Mouse (Mus musculus): ENCODE data around the gene Ptpn3. TPM values are rescaled to one million over a fixed set of nuclear protein-coding genes. Genes with fewer than 3 reads are reported as not detected.

Ptpn3 gene
- polyA plus RNA-seq, 1 experiment from 2014 or later, result 8.1 TPM

GRCm38 (mm10) chr4:57234348-57234747 lies 67.3 kb downstream of the Ptpn3 start:
- H3K4me1 ChIP-seq (ENCODE audit: control insufficient read depth, insufficient read depth, low read length), result no peaks in the 10 kb centered on the region
- no peaks in the 10 kb centered on the region for H3K27me3 ChIP-seq (ENCODE audit: control insufficient read depth, insufficient read depth, low read length)
- no peak overlapping the region for H3K4me2 ChIP-seq (replicated peaks; ENCODE audit: low read depth, low read length)
- no peak for ATAC-seq (ENCODE audit: insufficient number of reproducible peaks, insufficient read depth, low FRiP score, low read depth)
- no peak overlapping the region for H3K27ac ChIP-seq (ENCODE audit: low read length)
- 78% methylated on average over 7 of the region's 7 CpGs for WGBS
- no peaks in the 10 kb centered on the region for H3K36me3 ChIP-seq (ENCODE audit: control insufficient read depth, insufficient read depth, low read length)
- no peak overlapping the region for H3K9ac ChIP-seq (replicated peaks; ENCODE audit: low read depth, low read length)
- no peaks in the 10 kb centered on the region for H3K9me3 ChIP-seq (ENCODE audit: control insufficient read depth, low read depth, low read length)
- no peak overlapping the region for H3K4me3 ChIP-seq (ENCODE audit: low read depth, low read length)

GRCm38 (mm10) chr4:57232439-57232838 lies 69.2 kb downstream of the Ptpn3 start:
- Histone ChIP-seq H3K4me2 (replicated peaks; ENCODE audit: low read depth, low read length) (no peak overlapping the region), H3K9me3 (ENCODE audit: control insufficient read depth, low read depth, low read length) (no peaks in the 10 kb centered on the region), H3K36me3 (ENCODE audit: control insufficient read depth, insufficient read depth, low read length) (no peaks in the 10 kb centered on the region), H3K27ac (ENCODE audit: low read length) (no peak overlapping the region), H3K4me3 (ENCODE audit: low read depth, low read length) (no peak overlapping the region), H3K9ac (replicated peaks; ENCODE audit: low read depth, low read length) (no peak overlapping the region), H3K4me1 (ENCODE audit: control insufficient read depth, insufficient read depth, low read length) (no peaks in the 10 kb centered on the region), H3K27me3 (ENCODE audit: control insufficient read depth, insufficient read depth, low read length) (no peaks in the 10 kb centered on the region)
- WGBS, result 90% methylated on average over 8 of the region's 8 CpGs
- no peak for ATAC-seq (ENCODE audit: insufficient number of reproducible peaks, insufficient read depth, low FRiP score, low read depth)

- no peak overlapping the region for H3K9ac ChIP-seq (replicated peaks; ENCODE audit: low read depth, low read length)
- no peak overlapping the region; the same call in 1 of the 2 replicates for H3K27ac ChIP-seq (ENCODE audit: low read length)
- no peaks in the 10 kb centered on the region for H3K4me1 ChIP-seq (ENCODE audit: control insufficient read depth, insufficient read depth, low read length)
- no peak overlapping the region for H3K4me3 ChIP-seq (ENCODE audit: low read depth, low read length)
- no peak for ATAC-seq (ENCODE audit: insufficient number of reproducible peaks, insufficient read depth, low FRiP score, low read depth)
- H3K36me3 ChIP-seq (ENCODE audit: control insufficient read depth, insufficient read depth, low read length), result no peaks in the 10 kb centered on the region
- no peak overlapping the region for H3K4me2 ChIP-seq (replicated peaks; ENCODE audit: low read depth, low read length)
- WGBS, result 72% methylated on average over 9 of the region's 9 CpGs
- no peaks in the 10 kb centered on the region for H3K9me3 ChIP-seq (ENCODE audit: control insufficient read depth, low read depth, low read length)
- no peaks in the 10 kb centered on the region for H3K27me3 ChIP-seq (ENCODE audit: control insufficient read depth, insufficient read depth, low read length)
Observed at GRCm38 (mm10) chr4:57231323-57231722, 70.3 kb downstream of the Ptpn3 start.

- Histone ChIP-seq H3K9ac (replicated peaks; ENCODE audit: low read depth, low read length) (no peak overlapping the region), H3K4me3 (ENCODE audit: low read depth, low read length) (no peak overlapping the region), H3K27ac (ENCODE audit: low read length) (peak overlapping the region; percentile 8; the same call in 1 of the 2 replicates), H3K4me2 (replicated peaks; ENCODE audit: low read depth, low read length) (no peak overlapping the region), H3K9me3 (ENCODE audit: control insufficient read depth, low read depth, low read length) (no peaks in the 10 kb centered on the region), H3K4me1 (ENCODE audit: control insufficient read depth, insufficient read depth, low read length) (no peaks in the 10 kb centered on the region), H3K27me3 (ENCODE audit: control insufficient read depth, insufficient read depth, low read length) (no peaks in the 10 kb centered on the region), H3K36me3 (ENCODE audit: control insufficient read depth, insufficient read depth, low read length) (no peaks in the 10 kb centered on the region)
- WGBS, result 76% methylated on average over 7 of the region's 7 CpGs
- ATAC-seq (ENCODE audit: insufficient number of reproducible peaks, insufficient read depth, low FRiP score, low read depth), result 0 out of 2 replicates have a peak, but pooled peaks have one; percentile 42
Observed at GRCm38 (mm10) chr4:57230341-57230740, 71.3 kb downstream of the Ptpn3 start.

GRCm38 (mm10) chr4:57228601-57229520 lies 72.8 kb downstream of the Ptpn3 start:
- H3K27ac ChIP-seq (ENCODE audit: low read length), result no peak overlapping the region
- no peak overlapping the region for H3K9ac ChIP-seq (replicated peaks; ENCODE audit: low read depth, low read length)
- no peak overlapping the region for H3K4me2 ChIP-seq (replicated peaks; ENCODE audit: low read depth, low read length)
- no peaks in the 10 kb centered on the region for H3K36me3 ChIP-seq (ENCODE audit: control insufficient read depth, insufficient read depth, low read length)
- no peaks in the 10 kb centered on the region for H3K4me1 ChIP-seq (ENCODE audit: control insufficient read depth, insufficient read depth, low read length)
- H3K4me3 ChIP-seq (ENCODE audit: low read depth, low read length), result no peak overlapping the region
- WGBS, result 73% methylated on average over 18 of the region's 18 CpGs
- no peak for ATAC-seq (ENCODE audit: insufficient number of reproducible peaks, insufficient read depth, low FRiP score, low read depth)
- H3K9me3 ChIP-seq (ENCODE audit: control insufficient read depth, low read depth, low read length), result no peaks in the 10 kb centered on the region
- no peaks in the 10 kb centered on the region for H3K27me3 ChIP-seq (ENCODE audit: control insufficient read depth, insufficient read depth, low read length)

GRCm38 (mm10) chr4:57224776-57225175 lies 76.9 kb downstream of the Ptpn3 start:
- ATAC-seq (ENCODE audit: insufficient number of reproducible peaks, insufficient read depth, low FRiP score, low read depth), result no peak

GRCm38 (mm10) chr4:57217746-57218145 lies 83.9 kb downstream of the Ptpn3 start:
- no peak overlapping the region for H3K4me2 ChIP-seq (replicated peaks; ENCODE audit: low read depth, low read length)
- ATAC-seq (ENCODE audit: insufficient number of reproducible peaks, insufficient read depth, low FRiP score, low read depth), result no peak
- H3K9ac ChIP-seq (replicated peaks; ENCODE audit: low read depth, low read length), result no peak overlapping the region
- no peaks in the 10 kb centered on the region for H3K9me3 ChIP-seq (ENCODE audit: control insufficient read depth, low read depth, low read length)
- no peaks in the 10 kb centered on the region; the same call in 1 of the 2 replicates for H3K36me3 ChIP-seq (ENCODE audit: control insufficient read depth, insufficient read depth, low read length)
- 88% methylated on average over 9 of the region's 9 CpGs for WGBS
- H3K27ac ChIP-seq (ENCODE audit: low read length), result no peak overlapping the region
- H3K27me3 ChIP-seq (ENCODE audit: control insufficient read depth, insufficient read depth, low read length), result no peaks in the 10 kb centered on the region
- H3K4me1 ChIP-seq (ENCODE audit: control insufficient read depth, insufficient read depth, low read length), result no peaks in the 10 kb centered on the region
- no peak overlapping the region for H3K4me3 ChIP-seq (ENCODE audit: low read depth, low read length)

More at GRCm38 (mm10) chr4:57224776-57225175, 76.9 kb downstream of the Ptpn3 start:
- Histone ChIP-seq H3K9ac (replicated peaks; ENCODE audit: low read depth, low read length) (no peak overlapping the region), H3K27me3 (ENCODE audit: control insufficient read depth, insufficient read depth, low read length) (no peaks in the 10 kb centered on the region), H3K4me2 (replicated peaks; ENCODE audit: low read depth, low read length) (no peak overlapping the region), H3K36me3 (ENCODE audit: control insufficient read depth, insufficient read depth, low read length) (no peaks in the 10 kb centered on the region; the same call in 1 of the 2 replicates), H3K4me3 (ENCODE audit: low read depth, low read length) (no peak overlapping the region), H3K27ac (ENCODE audit: low read length) (no peak overlapping the region), H3K4me1 (ENCODE audit: control insufficient read depth, insufficient read depth, low read length) (no peaks in the 10 kb centered on the region), H3K9me3 (ENCODE audit: control insufficient read depth, low read depth, low read length) (no peaks in the 10 kb centered on the region)
- WGBS, result 94% methylated on average over 2 of the region's 2 CpGs

GRCm38 (mm10) chr4:57216535-57216934 lies 85.1 kb downstream of the Ptpn3 start:
- no peak for ATAC-seq (ENCODE audit: insufficient number of reproducible peaks, insufficient read depth, low FRiP score, low read depth)
- H3K4me3 ChIP-seq (ENCODE audit: low read depth, low read length), result no peak overlapping the region
- H3K9me3 ChIP-seq (ENCODE audit: control insufficient read depth, low read depth, low read length), result no peaks in the 10 kb centered on the region
- H3K4me1 ChIP-seq (ENCODE audit: control insufficient read depth, insufficient read depth, low read length), result no peaks in the 10 kb centered on the region
- no peak overlapping the region for H3K27ac ChIP-seq (ENCODE audit: low read length)
- 94% methylated on average over 4 of the region's 4 CpGs for WGBS
- no peak overlapping the region for H3K9ac ChIP-seq (replicated peaks; ENCODE audit: low read depth, low read length)
- no peaks in the 10 kb centered on the region for H3K27me3 ChIP-seq (ENCODE audit: control insufficient read depth, insufficient read depth, low read length)
- H3K36me3 ChIP-seq (ENCODE audit: control insufficient read depth, insufficient read depth, low read length), result no peaks in the 10 kb centered on the region; the same call in 1 of the 2 replicates
- no peak overlapping the region for H3K4me2 ChIP-seq (replicated peaks; ENCODE audit: low read depth, low read length)

Measured in stomach, embryonic 14.5 days (tissue).